Mouse (Mus musculus) myocyte (in vitro differentiated cells): ENCODE results near the gene Guca2b. TPM values are rescaled to one million over a fixed set of nuclear protein-coding genes. Genes with fewer than 3 reads are reported as not detected.

ENCODE experiments used
- H3K27me3 ChIP-seq: one replicate; pipeline ENCODE4 v1.6.1; 2011; ENCODE audit not compliant: control insufficient read depth, insufficient read depth, insufficient read length
- H3K36me3 ChIP-seq: one replicate; pipeline ENCODE4 v1.6.1; 2011; ENCODE audit not compliant: control insufficient read depth, insufficient read depth
- H3K4me2 ChIP-seq: one replicate; pipeline ENCODE4 v1.6.1; 2011; ENCODE audit warnings: low read depth, control low read depth
- H3K4me3 ChIP-seq: one replicate; pipeline ENCODE4 v1.5.1; 2011; ENCODE audit warnings: mild to moderate bottlenecking, control low read depth, moderate library complexity
- H3K79me2 ChIP-seq: one replicate; pipeline ENCODE4 v1.6.1; 2011; ENCODE audit not compliant: control insufficient read depth, insufficient read depth
- H3ac ChIP-seq: one replicate; pipeline ENCODE4 v1.6.1; 2011; ENCODE audit not compliant: control insufficient read depth, insufficient read length
- CEBPB ChIP-seq: IDR thresholded peaks from 2 replicates; pipeline ENCODE4 v1.6.1; 2011; ENCODE audit warnings: mild to moderate bottlenecking, moderate library complexity; ENCODE audit not compliant: poor library complexity, insufficient read depth, severe bottlenecking
- E2F4 ChIP-seq: IDR thresholded peaks from one replicate; pipeline ENCODE4 v1.6.1; 2011; ENCODE audit warnings: mild to moderate bottlenecking, control low read depth, moderate library complexity; ENCODE audit not compliant: insufficient read depth
- MAX ChIP-seq: IDR thresholded peaks from one replicate; pipeline ENCODE4 v1.6.1; 2011; ENCODE audit warnings: low read depth, mild to moderate bottlenecking, control low read depth
- MYOD1 ChIP-seq, 3 experiments: IDR thresholded peaks; one replicate each; pipeline ENCODE4 v1.6.1; 2011; ENCODE audit warnings: control low read depth in 2 of 3, low read depth in 2 of 3, mild to moderate bottlenecking in 2 of 3, moderate library complexity in 1 of 3; ENCODE audit not compliant: insufficient read length in 2 of 3, control insufficient read depth in 1 of 3
- MYOG ChIP-seq, 3 experiments: IDR thresholded peaks; one replicate each; pipeline ENCODE4 v1.6.1; 2011; ENCODE audit warnings: control low read depth in 2 of 3, low read depth in 2 of 3, mild to moderate bottlenecking in 2 of 3; ENCODE audit not compliant: insufficient read length in 2 of 3, control insufficient read depth in 1 of 3, insufficient read depth in 1 of 3
- POLR2A ChIP-seq: IDR thresholded peaks from one replicate; pipeline ENCODE4 v1.6.1; 2011; ENCODE audit warnings: low read depth, mild to moderate bottlenecking, control low read depth, moderate library complexity; ENCODE audit not compliant: insufficient read length
- POLR2AphosphoS2 ChIP-seq: IDR thresholded peaks from one replicate; pipeline ENCODE4 v1.6.1; 2011; ENCODE audit warnings: low read depth, control low read depth; ENCODE audit not compliant: insufficient read length
- REST ChIP-seq: IDR thresholded peaks from one replicate; pipeline ENCODE4 v1.6.1; 2011; ENCODE audit warnings: mild to moderate bottlenecking, control low read depth, moderate library complexity; ENCODE audit not compliant: insufficient read depth, insufficient read length
- SRF ChIP-seq: IDR thresholded peaks from one replicate; pipeline ENCODE4 v1.6.1; 2011; ENCODE audit warnings: low read depth; ENCODE audit not compliant: control insufficient read depth, insufficient read length
- TCF12 ChIP-seq: IDR thresholded peaks from one replicate; pipeline ENCODE4 v1.6.1; 2011; ENCODE audit warnings: mild to moderate bottlenecking, control low read depth; ENCODE audit not compliant: poor library complexity, insufficient read depth, severe bottlenecking
- TCF3 ChIP-seq: IDR thresholded peaks from one replicate; pipeline ENCODE4 v1.6.1; 2011; ENCODE audit warnings: low read depth, control low read depth; ENCODE audit not compliant: insufficient read length
- USF1 ChIP-seq: IDR thresholded peaks from one replicate; pipeline ENCODE4 v1.6.1; 2011; ENCODE audit warnings: low read depth, mild to moderate bottlenecking, control low read depth, moderate library complexity
- polyA plus RNA-seq: library from polyadenylated mRNA; unstranded; fragments of >200 nt; fragmentation: generic; extraction: Trizol; gene quantifications from one replicate; pipeline ENCODE4 v1.2.1, GENCODE M21; 2012; ENCODE audit warnings: missing spikeins

Guca2b gene
- not detected for polyA plus RNA-seq

DNA sequence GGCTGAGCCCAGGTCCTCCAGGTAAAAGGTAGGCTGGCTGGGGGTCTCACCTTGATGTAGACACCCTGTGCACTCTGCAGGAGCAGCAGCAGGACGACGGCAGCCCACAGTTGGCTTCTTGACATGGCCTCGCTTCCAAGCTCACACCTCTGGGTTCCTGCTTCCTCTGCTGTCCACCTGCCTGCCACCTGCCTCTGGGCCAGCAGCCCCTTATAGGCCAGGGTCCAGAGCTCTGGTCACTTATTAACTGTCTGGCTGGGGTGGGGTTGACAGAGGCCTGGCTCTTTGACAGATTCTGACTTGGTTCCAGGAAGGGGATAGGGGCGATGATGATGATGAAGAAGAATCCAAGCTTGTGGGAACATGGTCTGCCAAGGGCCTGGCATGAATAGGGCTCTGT lies at the start of gene Guca2b:
Gene Guca2b (minus strand): TSS at position 224 of the 400 bp plus-strand sequence.
- Histone ChIP-seq H3K27me3 (no peaks in the 10 kb centered on the region), H3ac (no peak within 1 kb of the TSS), H3K36me3 (no peaks in the 10 kb centered on the region), H3K4me3 (no peak within 1 kb of the TSS), H3K79me2 (no peaks in the 10 kb centered on the region), H3K4me2 (no peak within 1 kb of the TSS)
- TF ChIP-seq MYOG (IDR thresholded peaks at IDR 0.05; ENCODE audit: control insufficient read depth in 1 of 3, insufficient read depth in 1 of 3, insufficient read length in 2 of 3, low read depth in 2 of 3) (no peak), MYOD1 (IDR thresholded peaks at IDR 0.05; ENCODE audit: control insufficient read depth in 1 of 3, insufficient read length in 2 of 3, low read depth in 2 of 3) (no peak), CEBPB (no peak), E2F4 (no peak), SRF (no peak), MAX (no peak), REST (no peak), POLR2A (no peak), TCF12 (no peak), USF1 (no peak), POLR2AphosphoS2 (no peak), TCF3 (no peak)

DNA sequence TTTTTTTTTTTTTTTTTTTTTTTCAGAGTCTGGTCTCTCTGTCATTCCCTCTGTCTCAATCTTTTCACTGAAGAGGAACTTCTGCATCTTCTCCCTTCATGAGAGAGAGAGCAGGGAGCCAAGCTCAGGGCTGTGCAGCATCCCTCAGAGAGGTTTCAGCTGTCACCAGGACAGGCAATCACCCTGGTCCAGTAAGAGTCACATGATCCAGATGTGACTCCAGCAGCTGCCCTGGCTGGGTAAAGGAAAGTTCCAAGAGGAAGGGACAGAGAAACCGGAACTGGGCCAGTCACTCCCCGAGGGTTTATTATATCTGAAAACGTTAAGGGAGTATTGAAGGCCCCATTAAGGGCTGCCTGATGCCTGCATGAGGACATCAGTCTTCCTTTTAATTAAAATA lies 49.0 kb upstream of the Guca2b start:
- no peaks in the 10 kb centered on the region for H3K36me3 ChIP-seq
- TF ChIP-seq MAX: no peak
- TF ChIP-seq USF1: no peak
- no peak for TF ChIP-seq TCF3
- TF ChIP-seq MYOD1 (IDR thresholded peaks at IDR 0.05; ENCODE audit: control insufficient read depth in 1 of 3, insufficient read length in 2 of 3, low read depth in 2 of 3): no peak
- no peak for TF ChIP-seq SRF
- TF ChIP-seq POLR2A: no peak
- TF ChIP-seq POLR2AphosphoS2: no peak
- no peak for TF ChIP-seq CEBPB
- no peak for TF ChIP-seq REST
- no peak for TF ChIP-seq TCF12
- TF ChIP-seq MYOG (IDR thresholded peaks at IDR 0.05; ENCODE audit: control insufficient read depth in 1 of 3, insufficient read depth in 1 of 3, insufficient read length in 2 of 3, low read depth in 2 of 3): no peak
- no peak for TF ChIP-seq E2F4
- H3K4me2 ChIP-seq: no peak overlapping the region
- no peak overlapping the region for H3ac ChIP-seq
- no peaks in the 10 kb centered on the region for H3K79me2 ChIP-seq
- H3K27me3 ChIP-seq: peaks cover 4% of the 10 kb centered on the region
- H3K4me3 ChIP-seq: no peak overlapping the region

DNA sequence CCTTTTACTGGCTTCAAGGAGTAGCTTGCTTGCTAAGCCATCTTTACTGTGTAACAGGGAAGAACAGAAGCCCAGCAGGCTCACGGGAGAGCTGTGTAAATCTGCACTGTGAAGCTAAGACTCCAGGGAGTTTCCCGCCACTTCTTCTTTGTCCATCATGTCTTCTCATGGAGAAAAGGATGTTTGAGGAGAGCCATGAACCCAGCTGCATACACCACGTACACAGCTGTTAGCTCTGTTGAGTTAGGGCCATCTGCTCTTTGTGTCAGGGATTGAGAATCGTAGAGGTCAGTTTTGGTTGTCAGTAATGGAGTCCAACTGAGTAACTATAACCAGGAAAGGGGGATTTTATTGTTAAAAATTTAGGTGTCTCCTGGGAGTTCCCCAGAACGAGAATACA lies 48.6 kb upstream of the Guca2b start:
- Histone ChIP-seq H3K27me3 (peaks cover 4% of the 10 kb centered on the region), H3K36me3 (no peaks in the 10 kb centered on the region), H3ac (no peak overlapping the region), H3K4me3 (no peak overlapping the region), H3K4me2 (no peak overlapping the region), H3K79me2 (no peaks in the 10 kb centered on the region)
- TF ChIP-seq USF1: no peak

- Histone ChIP-seq H3K27me3 (peaks cover 4% of the 10 kb centered on the region), H3K36me3 (no peaks in the 10 kb centered on the region), H3ac (no peak overlapping the region), H3K4me2 (no peak overlapping the region), H3K4me3 (no peak overlapping the region), H3K79me2 (no peaks in the 10 kb centered on the region)
- TF ChIP-seq TCF12 (no peak), USF1 (no peak), SRF (no peak), MAX (no peak), E2F4 (no peak), POLR2A (no peak), TCF3 (no peak), MYOD1 (IDR thresholded peaks at IDR 0.05; ENCODE audit: control insufficient read depth in 1 of 3, insufficient read length in 2 of 3, low read depth in 2 of 3) (no peak), CEBPB (no peak), REST (no peak), MYOG (IDR thresholded peaks at IDR 0.05; ENCODE audit: control insufficient read depth in 1 of 3, insufficient read depth in 1 of 3, insufficient read length in 2 of 3, low read depth in 2 of 3) (no peak), POLR2AphosphoS2 (no peak)
Observed at GRCm38 (mm10) chr4:119703965-119704364, 45.2 kb upstream of the Guca2b start.

DNA sequence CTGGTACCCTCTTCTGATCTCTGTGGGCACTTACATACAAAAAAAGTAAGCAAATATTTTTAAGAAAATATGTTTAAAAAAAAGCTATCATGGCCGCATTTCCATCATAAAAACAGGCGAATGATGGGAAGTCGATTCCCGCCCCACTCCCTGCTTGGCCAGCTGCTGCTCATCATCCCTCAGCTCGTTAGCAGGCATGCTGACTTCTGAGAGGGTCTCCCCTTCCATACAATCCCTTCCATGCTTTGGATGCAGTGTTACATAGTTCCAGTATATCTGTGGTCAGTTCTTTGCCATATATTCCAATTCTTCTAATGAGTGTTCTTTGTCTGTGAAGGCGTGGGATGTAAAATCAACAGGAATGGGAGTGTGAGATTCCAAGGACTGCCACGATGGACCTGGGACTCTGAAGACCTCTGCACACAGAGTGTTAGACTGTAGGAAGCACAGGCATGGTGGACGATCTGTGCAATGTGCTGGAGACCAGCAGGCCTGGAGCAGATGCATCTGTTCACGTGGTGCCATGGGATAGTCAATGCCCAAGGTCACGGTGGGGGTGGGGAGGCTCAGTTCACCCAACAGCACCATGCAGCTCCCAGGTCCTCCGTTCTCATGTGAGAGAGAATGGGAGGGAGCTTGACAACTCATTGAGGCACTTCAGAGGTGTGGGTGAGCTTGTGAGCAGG lies 42.7 kb upstream of the Guca2b start:
- Histone ChIP-seq H3K4me2 (no peak overlapping the region), H3K4me3 (no peak overlapping the region), H3ac (no peak overlapping the region), H3K36me3 (no peaks in the 10 kb centered on the region), H3K79me2 (no peaks in the 10 kb centered on the region), H3K27me3 (peaks cover 11% of the 10 kb centered on the region)
- no peak for TF ChIP-seq TCF3
- TF ChIP-seq USF1: no peak
- no peak for TF ChIP-seq CEBPB
- TF ChIP-seq MYOD1 (IDR thresholded peaks at IDR 0.05; ENCODE audit: control insufficient read depth in 1 of 3, insufficient read length in 2 of 3, low read depth in 2 of 3): no peak
- no peak for TF ChIP-seq REST
- no peak for TF ChIP-seq MYOG (IDR thresholded peaks at IDR 0.05; ENCODE audit: control insufficient read depth in 1 of 3, insufficient read depth in 1 of 3, insufficient read length in 2 of 3, low read depth in 2 of 3)
- no peak for TF ChIP-seq E2F4
- no peak for TF ChIP-seq POLR2AphosphoS2
- no peak for TF ChIP-seq POLR2A
- no peak for TF ChIP-seq SRF
